Mouse (Mus musculus) frontal cortex, postnatal 14 days (tissue): ENCODE data around the gene Vmn1r169.
"Not testable (repeated sequence)": the region's sequence is repeated elsewhere in the genome, so short reads cannot be mapped to it uniquely, and the experiment has no call there.

Source experiments
- DNase-seq, 2 experiments: peaks; one replicate each; pipeline ENCODE4 v3.0.0; 2022; ENCODE audit warnings: low spot score in 2 of 2

Gene Vmn1r169

DNA sequence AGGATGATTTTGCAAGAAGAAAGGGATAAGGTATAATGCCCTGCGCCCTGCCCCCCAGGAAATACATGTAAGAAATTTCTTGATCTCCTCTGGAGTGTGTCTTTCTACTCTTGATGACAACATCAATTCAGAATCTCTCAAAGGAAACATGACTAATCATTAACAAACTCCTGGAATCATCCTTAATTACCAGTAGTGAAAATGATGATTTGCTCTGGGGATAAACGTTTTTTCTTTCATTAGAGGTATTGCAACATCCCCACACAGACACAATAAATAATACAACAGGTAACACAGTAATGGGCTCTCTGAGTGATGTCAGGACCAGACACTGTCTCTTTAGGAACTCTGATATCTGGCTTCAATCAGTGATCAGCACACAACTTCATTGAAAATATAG, at the start of gene Vmn1r169:
TSS of gene Vmn1r169 (plus strand) at position 301 of the 400 bp plus-strand sequence.
- not testable (repeated sequence) for DNase-seq

DNA sequence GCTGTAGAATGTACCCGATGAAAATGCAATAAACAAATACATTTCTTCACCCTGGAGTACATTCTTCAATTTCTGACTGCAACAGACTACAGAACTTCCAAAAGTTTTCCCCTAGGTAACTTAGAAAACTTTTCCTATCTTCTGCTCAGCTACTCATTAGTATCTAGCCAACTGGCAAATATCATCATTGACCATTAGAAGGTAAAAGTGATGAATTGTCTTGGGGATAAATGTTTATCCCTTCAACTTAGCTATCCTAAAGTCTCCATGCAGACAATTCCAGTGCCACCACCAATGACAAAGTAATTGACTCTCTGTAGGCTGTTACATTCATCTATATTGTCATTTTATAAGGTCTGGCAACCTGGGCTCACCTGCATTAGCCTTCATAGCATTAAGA, 35.9 kb upstream of the Vmn1r169 start, which contains the start of gene Vmn1r168:
TSS of gene Vmn1r168 (plus strand) at position 301 of the 400 bp plus-strand sequence.
- not testable (repeated sequence) for DNase-seq

DNA sequence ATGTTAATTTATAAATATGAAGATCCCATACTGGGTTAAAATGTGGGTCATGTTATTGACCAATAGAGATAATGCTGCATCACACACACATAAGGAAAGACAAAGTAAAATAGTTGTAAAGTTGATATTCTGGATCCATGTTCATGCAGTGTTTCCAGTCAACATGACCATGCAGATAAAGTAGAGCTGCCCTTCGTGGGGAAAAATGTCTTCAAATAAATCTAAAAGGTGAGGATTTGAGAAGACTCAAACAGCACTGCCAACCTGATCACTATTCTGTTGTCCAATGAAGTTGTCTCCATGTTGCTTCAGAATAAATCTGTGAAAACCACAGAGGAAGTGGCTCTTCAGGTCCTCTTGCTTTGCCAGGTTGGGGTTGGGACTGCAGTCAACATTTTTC, 30.5 kb downstream of the Vmn1r169 start, which contains the start of gene Vmn1r170:
TSS of gene Vmn1r170 (plus strand) at position 301 of the 400 bp plus-strand sequence.
- not testable (repeated sequence) for DNase-seq
